ENCODE assay signal across 9 mouse cellular contexts in the genomic region with DNA sequence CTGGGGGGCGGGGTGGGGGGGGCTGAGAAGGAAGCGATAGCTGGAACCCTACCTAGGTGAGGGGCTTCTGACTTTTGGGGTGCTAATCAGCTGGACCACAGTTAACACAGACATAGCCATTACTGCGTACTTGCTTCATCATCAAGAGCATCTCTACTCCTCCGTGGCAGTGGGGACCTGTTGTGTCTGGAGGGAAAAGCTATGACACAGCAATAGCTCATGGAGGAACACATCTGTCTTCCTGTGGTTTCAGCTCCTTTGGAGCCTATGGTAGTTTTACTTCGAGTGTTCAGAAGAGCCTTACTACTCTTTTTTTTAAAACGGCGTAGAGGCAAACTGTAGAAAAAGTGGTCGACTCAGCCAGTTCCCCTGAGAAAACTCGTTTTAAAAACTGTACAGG. TPM values are rescaled to one million over a fixed set of nuclear protein-coding genes. Genes with fewer than 3 reads are reported as not detected.
DNase-seq lines count a peak whose midpoint lies in the region; ATAC-seq and TF ChIP-seq lines count a peak whose summit lies in the region.
"Had no signal": no experiment of that assay in that cellular context is flagged by ENCODE, and none has a peak within 500 bp of the region (broad histone marks: within the 10 kb centered on the region; RNA-seq: fewer than 3 reads in every experiment).

No protein-coding gene starts in this region.

- no peaks in the 10 kb centered on the region for H3K79me2 ChIP-seq in heart, adult 2 months (replicated peaks; ENCODE audit: control insufficient read depth, insufficient read depth, low read length)
- H3K79me2 ChIP-seq in CH12.LX (replicated peaks; ENCODE audit: control insufficient read depth, extremely low read depth, insufficient read depth, poor library complexity, severe bottlenecking) = no peaks in the 10 kb centered on the region

- H3K4me3 ChIP-seq in heart, adult 2 months = peak overlapping the region; percentile 73
- peak overlapping the region; percentile 81 to 93 (median 91) for H3K4me3 ChIP-seq in CH12.LX (replicated peaks in 1 of 3; ENCODE audit: low read depth in 2 of 3, low read length in 2 of 3, poor library complexity in 1 of 3)
- H3K4me3 ChIP-seq in forebrain, embryonic 13.5 days = peak overlapping the region; percentile 83
- H3K4me3 ChIP-seq in liver, embryonic 15.5 days (replicated peaks) = peak overlapping the region; percentile 87

- H3K4me2 ChIP-seq in CH12.LX (ENCODE audit: insufficient read depth, low read depth, poor library complexity, severe bottlenecking) = peak overlapping the region; percentile 93
- peak overlapping the region; percentile 84 for H3K4me2 ChIP-seq in forebrain, embryonic 13.5 days
- peak overlapping the region; percentile 86 for H3K4me2 ChIP-seq in liver, embryonic 15.5 days

- dilution Hi-C loops in CH12.LX (cut with MboI; ENCODE audit: extremely low pct_ligation_motif_present, extremely low pct_unique_long_range_greater_than_20kb, low sequenced_read_pairs) = no loop called here

- H3K9ac ChIP-seq in heart, adult 2 months (ENCODE audit: low read depth, low read length) = peak overlapping the region; percentile 97
- H3K9ac ChIP-seq in CH12.LX (ENCODE audit: insufficient read depth, low read depth) = peak overlapping the region; percentile 89
- H3K9ac ChIP-seq in forebrain, embryonic 13.5 days = peak overlapping the region; percentile 90
- H3K9ac ChIP-seq in liver, embryonic 15.5 days = peak overlapping the region; percentile 88

- H3K27ac ChIP-seq in heart, adult 2 months = peak overlapping the region; percentile 65; the same call in 1 of the 2 replicates
- H3K27ac ChIP-seq in CH12.LX (ENCODE audit: insufficient read depth, low read depth) = no peak overlapping the region
- no peak overlapping the region for H3K27ac ChIP-seq in forebrain, embryonic 13.5 days
- H3K27ac ChIP-seq in liver, embryonic 15.5 days (replicated peaks) = peak overlapping the region; percentile 83

- TF ChIP-seq CTCF in heart, adult 2 months (IDR thresholded peaks at IDR 0.05) = no peak
- TF ChIP-seq CTCF in CH12.LX (conservative IDR thresholded peaks at IDR 0.05 in 1 of 2, IDR thresholded peaks at IDR 0.05 in 1 of 2; ENCODE audit: low read depth in 2 of 2, low read length in 2 of 2) = no peak

- TF ChIP-seq EP300 in heart, adult 2 months (IDR thresholded peaks at IDR 0.05; ENCODE audit: insufficient read depth, low read depth, low read length) = no peak
- no peak for TF ChIP-seq EP300 in CH12.LX (IDR thresholded peaks at IDR 0.05; ENCODE audit: low read length)

- H3K36me3 ChIP-seq in heart, adult 2 months (ENCODE audit: control insufficient read depth, insufficient read depth, low read length) = no peaks in the 10 kb centered on the region
- H3K36me3 ChIP-seq in CH12.LX (replicated peaks in 1 of 2; ENCODE audit: control insufficient read depth in 1 of 2, insufficient read depth in 1 of 2, low read length in 1 of 2) = peaks cover 17 to 35% of the 10 kb centered on the region in 2 experiments
- H3K36me3 ChIP-seq in forebrain, embryonic 13.5 days (ENCODE audit: poor library complexity, severe bottlenecking) = peaks cover 29% of the 10 kb centered on the region
- H3K36me3 ChIP-seq in liver, embryonic 15.5 days (replicated peaks) = peaks cover 15% of the 10 kb centered on the region

- intact Hi-C loops in heart, adult 2 months (cut with DNase I) = loop anchor here (5.0 kb wide), 1 partner anchor 55 kb away; a partner anchor contains a TSS
- intact Hi-C loops in heart, postnatal 10 days (cut with DNase I) = no loop called here

- TF ChIP-seq POLR2A in heart, adult 2 months (IDR thresholded peaks at IDR 0.05; ENCODE audit: insufficient read depth, low read depth, low read length) = no peak
- no peak for TF ChIP-seq POLR2A in CH12.LX (IDR thresholded peaks at IDR 0.05; ENCODE audit: low read depth, low read length)

- peaks cover 10% of the 10 kb centered on the region for H3K9me3 ChIP-seq in CH12.LX (replicated peaks; ENCODE audit: low read length)
- 0 out of 2 replicates have a peak, but pooled peaks cover 3% of the 10 kb centered on the region for H3K9me3 ChIP-seq in forebrain, embryonic 13.5 days (replicated peaks)
- no peaks in the 10 kb centered on the region for H3K9me3 ChIP-seq in liver, embryonic 15.5 days (replicated peaks)

- DNase-seq in heart, adult 2 months = no peak
- DNase-seq in heart, postnatal 10 days = no peak
- DNase-seq in CH12.LX (ENCODE audit: extremely low read depth) = no peak
- DNase-seq in adipocyte (ENCODE audit: low spot score) = no peak
- no peak for DNase-seq in ovary, postnatal 14 days (ENCODE audit: low spot score)
- no peak for DNase-seq in kidney, postnatal 10 days

- WGBS in heart, adult 2 months = 35% methylated on average over 9 of the region's 9 CpGs
- 49% methylated on average over 9 of the region's 9 CpGs for WGBS in forebrain, embryonic 13.5 days
- WGBS in liver, embryonic 15.5 days (ENCODE audit: insufficient replicate concordance) = 17% methylated on average over 9 of the region's 9 CpGs

- peak; percentile 28; the same call in 1 of the 2 replicates for ATAC-seq in forebrain, embryonic 13.5 days
- ATAC-seq in liver, embryonic 15.5 days (ENCODE audit: insufficient read depth) = 0 out of 2 replicates have a peak, but pooled peaks have one; percentile 5

- no peak for TF ChIP-seq RAD21 in CH12.LX (IDR thresholded peaks at IDR 0.05; ENCODE audit: low read depth, low read length)

- in situ Hi-C loops in CH12.LX (cut with MboI; ENCODE audit: low pct_ligation_motif_present, low pct_unique_long_range_greater_than_20kb, low sequenced_read_pairs) = no loop called here

- H3K27me3 ChIP-seq in heart, adult 2 months (ENCODE audit: control insufficient read depth, insufficient read depth, low read length) = no peaks in the 10 kb centered on the region
- peaks cover 4% of the 10 kb centered on the region for H3K27me3 ChIP-seq in CH12.LX (replicated peaks)
- 0 out of 2 replicates have a peak, but pooled peaks cover 3% of the 10 kb centered on the region for H3K27me3 ChIP-seq in forebrain, embryonic 13.5 days
- H3K27me3 ChIP-seq in liver, embryonic 15.5 days = no peaks in the 10 kb centered on the region

- peaks cover 2% of the 10 kb centered on the region for H3K4me1 ChIP-seq in heart, adult 2 months (ENCODE audit: control insufficient read depth, insufficient read depth, low read length)
- peaks cover 0 to 16% of the 10 kb centered on the region in 2 experiments; a peak in 3 of 4 replicates for H3K4me1 ChIP-seq in CH12.LX (ENCODE audit: control insufficient read depth in 1 of 2, insufficient read depth in 2 of 2)
- peaks cover 10% of the 10 kb centered on the region for H3K4me1 ChIP-seq in forebrain, embryonic 13.5 days
- H3K4me1 ChIP-seq in liver, embryonic 15.5 days (replicated peaks) = peaks cover 14% of the 10 kb centered on the region

TF ChIP-seq in CH12.LX, 34 proteins besides CTCF, POLR2A, EP300 and RAD21 (continues in another document):
- TF ChIP-seq USF2 (conservative IDR thresholded peaks at IDR 0.05; ENCODE audit: low read depth, low read length) (no peak), MXI1 (IDR thresholded peaks at IDR 0.05; ENCODE audit: low read depth, low read length) (no peak), TCF12 (IDR thresholded peaks at IDR 0.05; ENCODE audit: low read depth, low read length) (no peak), ZKSCAN1 (IDR thresholded peaks at IDR 0.05; ENCODE audit: borderline replicate concordance, low read depth, low read length) (no peak), MAZ (IDR thresholded peaks at IDR 0.05; ENCODE audit: low read depth, low read length) (no peak), KAT2A (IDR thresholded peaks at IDR 0.05; ENCODE audit: insufficient replicate concordance, low read length) (no peak)

RNA-seq across cellular contexts. Expression of a gene that starts 0.7 kb away (rescaled TPM):
- total RNA-seq in heart, adult 2 months (2021) = 1 to 10 TPM in 1 of 2 experiments, under 1 TPM in 1; 0.77 to 1.3 TPM
- polyA plus RNA-seq in heart, adult 2 months (2012; rRNA removed) = 1.3 and 2.8 TPM in 2 replicates
- total RNA-seq in heart, postnatal 10 days (2021) = 1 to 10 TPM; 2.3 to 3.5 TPM
- total RNA-seq in CH12.LX (2012; rRNA removed) (2.9 and 3.1 TPM in 2 replicates), CH12.LX (2014; rRNA removed) (1.4 and 1.5 TPM in 2 replicates)
- 1.6 and 2.2 TPM in 2 replicates for polyA plus RNA-seq in CH12.LX (2012; ENCODE audit: insufficient read length, low read depth)
- 14.3 and 18.4 TPM in 2 replicates for polyA plus RNA-seq in forebrain, embryonic 13.5 days (2015; fragmentation: Nextera tagmentation; extraction: Ambion mirVana)
- polyA plus RNA-seq in liver, embryonic 15.5 days (2015; fragmentation: Nextera tagmentation; extraction: Ambion mirVana) = 1.7 and 2.6 TPM in 2 replicates

RNA-seq across cellular contexts. Expression of a gene that starts 8.6 kb away (rescaled TPM):
- total RNA-seq in heart, adult 2 months (2021) = not detected
- not detected in 2 replicates for polyA plus RNA-seq in heart, adult 2 months (2012; rRNA removed)
- not detected for total RNA-seq in heart, postnatal 10 days (2021)
- total RNA-seq in CH12.LX (2012; rRNA removed) = not detected in 2 replicates
- total RNA-seq in CH12.LX (2014; rRNA removed) = not detected in 2 replicates
- polyA plus RNA-seq in CH12.LX (2012; ENCODE audit: insufficient read length, low read depth) = not detected in 2 replicates
- polyA plus RNA-seq in forebrain, embryonic 13.5 days (2015; fragmentation: Nextera tagmentation; extraction: Ambion mirVana) = not detected in 2 replicates
- not detected in 2 replicates for polyA plus RNA-seq in liver, embryonic 15.5 days (2015; fragmentation: Nextera tagmentation; extraction: Ambion mirVana)
- polyA plus RNA-seq: gonadal fat pad, adult 2 months had no signal

RNA-seq across cellular contexts. Expression of a gene that starts 18.6 kb away (rescaled TPM):
- total RNA-seq in heart, adult 2 months (2021) = not detected
- not detected in 2 replicates for polyA plus RNA-seq in heart, adult 2 months (2012; rRNA removed)
- total RNA-seq in heart, postnatal 10 days (2021) = not detected
- total RNA-seq in CH12.LX (2012; rRNA removed) (not detected in 2 replicates), CH12.LX (2014; rRNA removed) (not detected in 2 replicates)
- polyA plus RNA-seq in CH12.LX (2012; ENCODE audit: insufficient read length, low read depth) = not detected in 2 replicates
- polyA plus RNA-seq in forebrain, embryonic 13.5 days (2015; fragmentation: Nextera tagmentation; extraction: Ambion mirVana) = not detected in 2 replicates
- not detected in 2 replicates for polyA plus RNA-seq in liver, embryonic 15.5 days (2015; fragmentation: Nextera tagmentation; extraction: Ambion mirVana)
- polyA plus RNA-seq: gonadal fat pad, adult 2 months had no signal

RNA-seq across cellular contexts. Expression of a gene that starts 19.4 kb away (rescaled TPM):
- 1 to 10 TPM; 2.1 TPM for total RNA-seq in heart, adult 2 months (2021)
- polyA plus RNA-seq in heart, adult 2 months (2012; rRNA removed) = 3.1 TPM in 2 replicates
- 1 to 10 TPM; 3.5 to 3.9 TPM for total RNA-seq in heart, postnatal 10 days (2021)
- total RNA-seq in CH12.LX (2012; rRNA removed) (3.4 and 3.6 TPM in 2 replicates), CH12.LX (2014; rRNA removed) (4.5 and 4.8 TPM in 2 replicates)
- 3.3 and 3.7 TPM in 2 replicates for polyA plus RNA-seq in CH12.LX (2012; ENCODE audit: insufficient read length, low read depth)
- polyA plus RNA-seq in forebrain, embryonic 13.5 days (2015; fragmentation: Nextera tagmentation; extraction: Ambion mirVana) = 10.5 and 10.9 TPM in 2 replicates
- 2.3 and 2.5 TPM in 2 replicates for polyA plus RNA-seq in liver, embryonic 15.5 days (2015; fragmentation: Nextera tagmentation; extraction: Ambion mirVana)

RNA-seq across cellular contexts. Expression of a gene that starts 32.8 kb away (rescaled TPM):
- total RNA-seq in heart, adult 2 months (2021) = not detected
- not detected in 2 replicates for polyA plus RNA-seq in heart, adult 2 months (2012; rRNA removed)
- total RNA-seq in heart, postnatal 10 days (2021) = not detected
- total RNA-seq in CH12.LX (2012; rRNA removed) = 0.04 and 0.13 TPM in 2 replicates
- not detected in 2 replicates for total RNA-seq in CH12.LX (2014; rRNA removed)
- 0.09 and 0.10 TPM in 2 replicates for polyA plus RNA-seq in CH12.LX (2012; ENCODE audit: insufficient read length, low read depth)
- polyA plus RNA-seq in forebrain, embryonic 13.5 days (2015; fragmentation: Nextera tagmentation; extraction: Ambion mirVana) = not detected in 2 replicates
- polyA plus RNA-seq in liver, embryonic 15.5 days (2015; fragmentation: Nextera tagmentation; extraction: Ambion mirVana) = not detected in 2 replicates
- polyA plus RNA-seq: gonadal fat pad, adult 2 months had no signal

Comparison
In these comparisons a context has a peak if more than half of its experiments do, and no peak if none do; other contexts are left out.
1. H3K27ac ChIP-seq: peak in heart, adult 2 months (single experiment) and liver, embryonic 15.5 days (single experiment); none in CH12.LX (single experiment) and forebrain, embryonic 13.5 days (single experiment).
2. Peak in every context shown above with its lines, with median percentiles within 50 percentile points of each other: H3K4me3 ChIP-seq, H3K9ac ChIP-seq and H3K4me2 ChIP-seq.